Mouse (Mus musculus): Measurements from ENCODE around the gene Snd1.

Snd1 gene

DNA sequence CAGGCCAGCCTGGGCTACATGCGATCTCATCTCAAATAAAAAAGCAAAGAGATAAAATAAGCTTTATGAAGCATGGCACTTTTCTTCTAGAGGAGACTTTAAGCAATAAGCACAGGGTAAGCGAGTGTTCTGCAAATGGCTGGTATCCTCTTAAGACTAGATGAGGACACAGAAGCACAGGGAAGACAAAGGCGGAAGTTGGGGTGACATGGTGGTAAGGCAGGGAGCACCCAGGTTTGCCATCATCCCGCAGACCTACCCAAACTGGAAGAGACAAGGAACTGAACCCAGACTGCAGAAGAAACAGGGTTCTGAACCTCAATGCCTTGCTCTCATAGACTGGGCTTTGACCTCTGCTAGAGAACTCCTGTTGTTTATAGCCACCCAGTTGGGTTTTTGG lies 119.8 kb downstream of the Snd1 start:
- DNase-seq (ENCODE audit: low spot score): no peak

DNA sequence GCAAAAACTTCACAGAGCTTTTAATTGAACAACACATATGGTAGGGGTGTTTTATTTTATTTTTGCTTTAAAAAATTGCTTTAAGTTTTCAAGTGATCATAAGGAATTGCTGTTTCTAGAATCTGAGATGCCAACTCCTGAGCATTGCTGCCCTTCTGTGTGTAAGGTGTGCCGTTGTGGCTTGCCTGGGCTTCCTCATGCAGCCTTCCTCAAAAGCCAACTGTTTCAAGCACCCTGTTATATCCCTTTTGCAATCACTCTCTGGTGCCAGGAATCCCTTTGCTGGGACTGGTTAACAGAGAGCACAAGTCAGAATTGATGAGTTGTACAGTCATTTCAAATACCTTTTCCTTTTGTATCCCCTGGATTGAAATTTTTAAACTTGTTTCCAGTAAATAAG lies 120.3 kb downstream of the Snd1 start:
- DNase-seq (ENCODE audit: low spot score): no peak

DNA sequence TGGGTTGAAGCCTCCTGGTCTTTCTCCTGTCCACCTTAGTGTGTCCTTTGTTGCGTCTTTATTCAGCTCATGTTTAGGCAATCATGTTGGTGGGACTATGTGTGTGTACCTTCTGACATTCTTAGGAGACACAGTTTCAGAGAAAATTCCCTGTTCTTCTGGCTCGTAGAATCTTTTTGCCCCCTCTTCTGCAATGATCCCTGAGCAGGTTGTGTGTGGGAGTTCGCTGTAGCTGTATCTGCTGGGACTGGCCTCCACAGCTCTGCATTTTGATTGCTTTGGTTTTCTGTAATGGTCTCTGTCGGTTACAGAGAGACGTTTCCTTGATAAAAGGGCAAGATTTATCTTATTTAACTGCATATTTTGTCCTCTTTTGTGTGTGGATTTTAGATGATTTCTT lies 122.3 kb downstream of the Snd1 start:
- no peak for DNase-seq (ENCODE audit: low spot score)

DNA sequence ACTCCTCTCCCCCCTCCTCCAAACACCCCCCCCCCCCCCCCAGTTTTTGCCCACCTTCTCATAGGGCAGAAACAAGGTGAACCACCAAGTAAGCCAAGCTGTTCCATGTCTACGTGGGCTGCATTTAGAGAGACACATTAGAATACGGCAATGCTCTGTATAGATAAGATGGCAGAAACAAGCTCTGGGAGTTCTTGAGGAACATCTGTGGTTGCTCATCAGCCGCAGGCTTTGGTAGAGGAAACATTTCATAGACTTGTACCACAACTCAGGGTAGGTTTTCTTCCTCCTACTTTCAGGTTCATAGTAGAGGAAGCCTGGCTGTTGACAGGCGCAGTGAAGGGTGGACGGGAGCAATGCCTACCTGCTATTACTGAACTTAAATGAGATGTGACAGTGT lies 124.2 kb downstream of the Snd1 start:
- DNase-seq (ENCODE audit: low spot score): no peak

DNA sequence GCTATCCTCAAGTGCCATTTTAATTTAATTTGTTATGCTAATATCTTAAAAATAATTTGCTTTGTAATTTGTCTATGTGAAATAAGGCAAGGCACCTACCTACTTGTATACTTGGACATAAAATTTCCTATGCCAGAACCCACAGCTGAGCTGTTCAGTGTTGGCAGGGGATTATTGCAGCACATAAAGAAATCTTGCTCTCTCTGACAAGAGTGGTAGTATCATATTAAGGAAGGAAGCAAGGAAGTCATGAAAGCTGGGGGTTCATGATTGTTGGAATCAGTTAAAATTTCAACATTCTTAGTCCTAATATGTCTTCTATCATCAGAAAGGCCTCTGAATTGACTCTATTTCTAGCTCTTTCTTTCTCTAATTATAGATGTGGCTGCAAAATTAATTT lies 125.5 kb downstream of the Snd1 start:
- DNase-seq (ENCODE audit: low spot score): no peak

DNA sequence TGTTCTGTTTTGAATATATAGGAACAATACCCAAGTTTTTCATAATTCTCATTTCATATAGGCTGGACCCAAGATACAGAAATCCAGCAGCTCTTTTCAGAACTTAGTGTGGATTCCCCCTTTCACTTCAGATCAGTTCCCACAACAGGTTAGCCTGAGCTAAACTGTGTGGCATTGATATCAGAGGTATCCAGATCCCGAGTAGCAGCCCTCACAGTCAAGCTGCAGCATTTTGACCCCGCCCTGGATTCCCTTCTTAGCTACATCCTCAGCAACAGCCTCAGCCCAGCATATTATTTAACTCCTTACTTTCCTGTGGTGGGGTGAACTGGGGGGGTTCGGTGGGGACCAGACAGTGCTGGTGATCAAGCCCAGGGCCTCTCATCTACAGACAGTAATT lies 128.5 kb downstream of the Snd1 start:
- DNase-seq (ENCODE audit: low spot score): no peak

DNA sequence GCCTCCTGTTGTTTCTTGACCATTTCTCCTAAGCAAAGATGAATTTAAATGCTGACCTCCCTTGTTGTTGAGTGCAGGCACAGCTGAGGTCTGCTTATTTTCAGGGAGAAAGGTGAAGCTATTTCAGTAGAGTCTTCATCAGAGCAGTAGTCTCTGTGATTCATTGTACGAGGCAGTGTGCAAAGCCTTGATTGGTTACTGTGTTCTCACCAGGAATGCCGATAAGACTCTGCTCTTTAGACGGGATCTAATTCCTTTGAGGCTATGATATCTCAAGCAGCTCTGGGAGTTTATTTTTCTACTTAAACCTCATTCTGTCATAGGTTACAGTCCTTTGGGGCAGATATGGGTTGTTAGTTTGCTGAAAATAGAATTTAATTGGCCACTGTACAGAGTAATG lies 128.9 kb downstream of the Snd1 start:
- no peak for DNase-seq (ENCODE audit: low spot score)

DNA sequence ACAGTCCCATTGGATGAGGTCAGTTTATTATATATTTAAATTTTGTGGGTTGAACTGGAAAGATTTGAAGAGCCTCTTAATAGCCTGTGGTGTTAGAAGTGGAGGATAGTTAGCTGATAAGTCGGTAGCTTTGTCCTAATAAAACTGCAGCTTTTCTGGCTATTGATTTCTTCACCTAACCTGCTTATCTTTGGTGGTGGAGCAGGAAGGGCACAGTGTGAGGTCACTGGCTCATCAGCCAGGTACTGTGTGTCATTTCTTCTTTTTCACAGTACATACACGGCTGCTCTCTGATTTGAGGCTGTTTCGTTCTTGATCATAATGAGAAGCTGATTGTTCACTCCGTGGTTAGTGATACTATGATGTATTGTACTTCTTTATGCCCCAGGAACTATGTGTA lies 134.4 kb downstream of the Snd1 start:
- no peak for DNase-seq (ENCODE audit: low spot score)

DNA sequence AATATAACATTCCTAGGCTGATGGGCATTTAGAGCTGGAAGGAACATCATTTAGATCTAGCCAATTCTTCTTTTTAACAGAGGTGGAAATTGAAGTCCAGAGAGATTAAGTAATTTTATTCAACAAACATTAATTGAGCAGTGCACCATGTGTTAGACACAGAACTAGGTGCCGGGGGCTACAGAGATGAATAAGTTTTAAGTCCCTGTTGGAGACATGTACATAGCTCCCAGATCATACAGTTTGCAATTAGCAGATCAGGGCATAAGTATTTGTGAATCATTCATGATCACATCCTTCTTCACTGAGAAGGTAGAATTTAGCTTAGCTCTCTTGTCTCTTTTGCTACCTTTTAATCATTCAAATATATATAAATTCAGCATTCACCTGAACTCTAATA lies 135.2 kb downstream of the Snd1 start:
- no peak for DNase-seq (ENCODE audit: low spot score)

DNA sequence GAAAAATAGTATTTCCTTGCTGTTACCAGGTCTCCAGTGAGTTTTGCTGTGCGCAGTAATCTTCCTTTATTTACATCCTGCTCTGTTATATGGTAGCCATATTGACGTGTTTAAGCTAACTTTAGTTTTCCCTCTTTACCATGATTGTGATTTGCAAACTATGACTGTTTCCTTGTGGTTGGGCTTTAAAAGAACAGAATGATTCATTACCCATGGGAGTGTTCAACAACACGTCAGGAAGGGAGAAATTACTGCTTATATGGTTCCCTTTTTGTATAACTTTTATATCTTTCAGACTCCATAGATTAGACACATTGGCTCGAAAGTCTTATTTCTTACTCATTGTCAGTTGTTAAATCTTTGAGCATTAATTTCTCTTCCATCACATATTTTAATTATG lies 138.5 kb downstream of the Snd1 start:
- no peak for DNase-seq (ENCODE audit: low spot score)

DNA sequence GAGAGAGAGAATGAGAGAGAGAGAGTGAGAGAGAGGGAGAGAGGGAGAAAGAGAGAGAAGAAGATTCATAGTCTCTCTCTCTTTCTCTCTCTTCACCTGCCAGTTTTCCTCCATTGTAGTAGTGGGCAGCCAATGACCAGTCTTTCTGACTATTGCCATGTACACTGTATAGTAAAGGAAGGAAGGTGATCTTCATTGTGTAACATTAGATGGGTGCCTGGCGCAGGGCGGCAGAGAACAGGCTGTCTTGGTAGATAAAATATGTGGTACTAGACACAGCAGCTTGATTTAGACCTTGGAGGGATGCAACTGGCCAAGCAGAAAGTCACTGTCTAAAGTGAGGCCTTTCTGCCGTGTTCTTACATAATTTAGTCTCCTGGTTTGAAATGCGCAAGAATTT lies 139.9 kb downstream of the Snd1 start:
- no peak for DNase-seq (ENCODE audit: low spot score)

DNA sequence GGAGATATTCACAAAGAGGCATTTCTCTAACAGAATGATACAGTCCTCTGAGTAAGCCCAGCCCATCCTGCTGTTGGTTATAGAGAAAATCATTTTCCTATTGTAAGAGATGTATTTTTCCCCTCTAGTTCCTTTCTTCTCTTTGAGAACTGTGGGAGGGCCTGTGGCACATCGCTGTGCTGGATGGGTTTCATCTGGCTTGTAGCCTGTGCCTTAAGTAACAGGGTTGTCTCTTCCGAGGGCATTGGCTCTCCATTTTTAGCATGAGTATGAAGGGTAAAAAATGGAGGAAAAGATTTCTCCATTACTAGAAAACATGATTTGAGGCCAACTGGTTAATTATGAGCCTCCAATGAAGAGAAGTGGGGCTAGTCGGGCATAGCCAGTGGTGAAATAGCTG lies 140.5 kb downstream of the Snd1 start:
- DNase-seq (ENCODE audit: low spot score): no peak

DNA sequence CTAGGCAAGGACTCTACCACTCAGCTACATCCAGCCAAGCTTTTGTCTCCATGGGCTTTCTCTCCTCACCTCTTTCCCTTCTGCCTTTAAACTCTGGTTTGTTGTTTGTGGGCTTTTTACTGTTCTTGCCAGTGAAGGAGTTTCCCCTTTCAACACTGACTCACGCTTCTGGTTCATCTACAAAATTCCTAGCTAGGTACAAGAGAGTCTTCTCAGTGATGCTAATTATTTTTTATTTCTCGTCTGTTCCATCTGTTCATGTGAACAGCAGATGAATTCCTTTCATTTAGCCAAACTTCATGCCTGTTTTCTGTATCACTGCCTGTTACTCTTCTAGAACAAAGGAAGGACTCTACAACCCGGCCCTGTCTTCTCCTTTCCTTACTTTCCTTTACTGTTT lies 141.0 kb downstream of the Snd1 start:
- no peak for DNase-seq (ENCODE audit: low spot score)

DNA sequence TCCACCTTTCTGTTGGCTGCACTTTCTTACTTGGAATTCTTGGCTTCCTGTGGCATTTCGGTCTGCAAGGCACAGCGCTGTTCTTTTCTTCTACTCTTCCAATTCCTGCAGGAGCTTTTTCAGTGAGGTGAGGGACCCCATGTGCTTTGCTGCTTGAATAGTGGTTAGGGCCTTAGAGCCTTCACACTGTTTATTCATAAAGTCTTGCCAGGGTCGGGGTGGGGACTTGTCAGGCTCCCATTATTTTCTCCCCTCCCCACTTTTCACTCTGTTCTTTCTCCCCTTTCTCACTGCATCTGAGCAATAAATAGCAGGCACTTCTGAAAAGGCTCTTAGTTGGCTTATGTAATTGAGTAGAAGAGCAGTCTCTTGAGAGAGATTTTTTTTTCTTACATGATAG lies 143.4 kb downstream of the Snd1 start:
- no peak for DNase-seq (ENCODE audit: low spot score)

DNA sequence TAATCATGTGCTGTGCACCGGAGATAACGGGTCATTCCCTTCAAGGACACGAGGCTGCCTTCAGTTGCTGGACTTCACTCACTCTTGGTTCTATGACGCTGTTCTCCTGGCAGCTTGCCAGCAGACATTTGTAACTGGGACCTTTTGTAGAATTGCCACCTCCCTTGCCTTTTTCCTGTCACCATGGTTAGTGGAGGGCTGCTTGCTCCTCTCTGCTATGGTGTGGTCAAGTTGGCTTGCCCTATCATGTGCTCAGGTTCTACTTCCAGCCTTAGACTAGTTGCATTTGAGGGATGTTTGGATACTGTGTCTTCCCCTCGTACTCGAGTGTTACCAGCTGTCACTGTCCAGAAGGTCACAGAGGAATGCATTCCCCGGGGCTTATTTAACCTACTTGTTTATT lies 143.8 kb downstream of the Snd1 start:
- no peak for DNase-seq (ENCODE audit: low spot score)

DNA sequence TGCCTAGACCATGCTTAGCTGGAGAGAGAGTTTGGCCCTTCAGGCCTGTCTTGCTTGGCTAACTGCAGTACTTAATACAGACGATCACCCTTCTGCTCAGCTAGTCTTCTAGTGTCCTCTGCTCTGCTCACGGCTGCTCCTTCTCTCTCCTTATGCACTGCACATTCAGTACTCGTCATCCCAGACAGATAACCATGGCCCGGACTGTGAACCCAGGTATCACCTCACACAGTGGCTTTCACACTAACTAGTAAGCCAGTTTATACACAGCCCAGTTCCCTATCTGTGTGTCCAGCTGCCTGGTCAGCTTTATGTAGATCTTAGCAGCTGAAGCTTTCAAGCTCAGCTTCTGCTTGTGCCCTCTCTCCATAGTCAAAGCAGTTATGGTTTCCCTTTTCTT lies 146.5 kb downstream of the Snd1 start:
- DNase-seq (ENCODE audit: low spot score): no peak

DNA sequence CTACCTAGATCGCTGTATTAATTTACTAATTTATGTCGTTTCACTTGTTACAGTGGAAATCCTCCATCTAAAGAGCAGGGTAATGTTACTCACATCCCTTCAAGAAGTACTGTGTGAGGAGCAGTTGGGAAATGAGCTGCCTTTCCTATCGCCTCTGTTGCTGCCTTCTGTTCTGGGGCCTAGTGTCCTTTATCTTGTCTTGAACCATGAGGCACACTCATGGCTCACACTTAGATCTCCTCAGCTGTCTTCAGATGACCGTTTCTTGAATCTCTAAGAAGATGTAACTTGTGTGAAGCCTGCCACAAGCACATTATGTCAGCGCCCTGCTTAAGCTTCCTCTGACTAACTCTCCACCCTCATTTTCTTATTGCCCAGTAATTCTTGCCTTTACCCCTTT lies 147.0 kb downstream of the Snd1 start:
- DNase-seq (ENCODE audit: low spot score): no peak

DNA sequence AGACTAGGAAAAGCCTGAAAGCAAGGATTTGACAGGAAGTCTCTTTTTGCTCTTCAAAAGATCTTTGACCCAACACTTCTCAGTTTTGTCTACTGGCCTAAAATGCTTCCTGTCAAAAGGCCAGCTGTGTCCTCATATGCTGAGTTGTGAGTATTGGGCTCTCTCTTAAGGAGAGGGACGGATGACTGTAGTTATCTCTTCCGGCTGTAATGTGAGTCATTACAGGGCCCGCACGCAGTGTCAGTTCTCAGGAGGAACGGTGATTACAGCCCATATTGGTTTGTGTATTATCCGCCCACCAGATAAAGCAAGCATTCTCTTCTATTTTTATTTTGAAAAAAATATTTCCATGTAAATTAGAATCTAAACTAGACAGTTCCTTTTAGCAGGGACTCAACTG lies 147.6 kb downstream of the Snd1 start:
- no peak for DNase-seq (ENCODE audit: low spot score)

DNA sequence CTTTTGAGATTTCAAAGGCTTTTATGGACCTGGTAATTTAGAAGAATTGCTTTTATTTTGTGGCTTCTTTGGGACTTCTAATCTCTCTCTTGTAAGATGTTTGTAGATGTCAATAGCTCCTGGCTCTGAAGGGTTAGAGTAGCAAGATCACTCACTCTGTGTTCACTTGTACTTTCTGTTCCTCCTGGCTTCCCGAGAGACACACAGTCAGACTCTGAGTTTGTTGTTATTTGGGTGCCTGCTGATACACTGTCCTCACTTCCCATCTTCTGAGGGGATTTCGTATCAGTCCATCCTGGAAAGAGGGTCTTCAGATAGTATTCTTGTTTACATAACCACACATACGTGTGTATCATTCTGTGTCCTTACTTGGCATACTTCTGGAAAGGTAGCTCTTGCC lies 148.0 kb downstream of the Snd1 start:
- DNase-seq (ENCODE audit: low spot score): no peak

DNA sequence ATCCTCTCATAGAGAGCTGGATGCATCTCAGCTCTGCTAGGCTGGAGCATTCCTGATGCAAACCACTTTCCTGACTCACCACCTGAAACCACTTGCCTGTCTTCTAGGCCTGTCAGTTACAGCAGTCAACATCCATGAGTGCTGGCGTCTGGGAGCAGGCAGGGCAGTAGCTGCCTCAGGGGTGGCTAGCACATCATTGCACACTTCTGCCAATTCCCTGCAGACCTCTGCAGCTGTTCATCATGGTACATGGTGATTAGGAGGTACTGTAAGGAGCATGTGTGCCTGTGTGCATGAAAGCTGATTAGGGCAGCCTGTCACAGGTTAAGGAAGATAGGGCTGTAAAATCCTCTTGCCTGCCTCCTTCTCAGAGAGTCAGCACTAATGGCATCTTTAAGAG lies 153.5 kb downstream of the Snd1 start:
- DNase-seq (ENCODE audit: low spot score): no peak

DNA sequence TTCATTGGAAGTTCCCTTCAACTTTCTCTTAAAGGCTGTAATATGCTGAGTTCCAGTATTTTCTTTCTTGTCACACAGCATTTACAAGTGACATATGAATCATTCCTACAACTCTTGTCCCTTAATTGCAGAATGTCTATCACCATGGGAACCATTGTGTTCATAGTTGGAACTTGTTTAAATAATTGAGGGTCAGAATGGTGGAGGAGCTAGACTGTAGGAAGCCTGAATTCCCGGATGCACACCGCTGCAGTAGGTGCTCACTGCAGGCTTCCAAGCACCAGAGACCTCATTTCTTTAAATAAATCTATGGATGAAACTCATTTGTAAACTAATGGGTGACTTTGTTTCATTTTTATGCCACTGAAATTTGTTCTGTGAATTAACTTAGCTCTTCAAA lies 154.9 kb downstream of the Snd1 start:
- DNase-seq (ENCODE audit: low spot score): no peak

DNA sequence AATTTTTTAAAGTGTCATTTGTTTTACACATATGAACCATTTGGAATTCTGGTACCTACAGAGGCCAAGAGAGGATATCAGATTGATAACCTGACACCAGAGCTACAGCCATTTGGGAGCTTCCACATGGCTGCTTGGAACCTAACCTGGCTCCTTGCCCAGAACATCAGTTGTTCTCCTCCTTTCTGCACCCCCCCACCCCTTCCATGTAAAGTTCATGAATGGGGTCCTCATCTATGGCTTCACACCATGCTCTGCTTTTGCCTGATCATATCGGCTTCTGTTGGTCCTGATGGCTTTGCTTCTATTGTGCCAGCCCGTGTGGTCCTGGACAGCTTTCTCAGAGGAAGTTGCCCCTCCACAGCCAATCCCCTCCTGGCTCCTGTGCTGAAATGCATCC lies 156.0 kb downstream of the Snd1 start:
- no peak for DNase-seq (ENCODE audit: low spot score)

DNA sequence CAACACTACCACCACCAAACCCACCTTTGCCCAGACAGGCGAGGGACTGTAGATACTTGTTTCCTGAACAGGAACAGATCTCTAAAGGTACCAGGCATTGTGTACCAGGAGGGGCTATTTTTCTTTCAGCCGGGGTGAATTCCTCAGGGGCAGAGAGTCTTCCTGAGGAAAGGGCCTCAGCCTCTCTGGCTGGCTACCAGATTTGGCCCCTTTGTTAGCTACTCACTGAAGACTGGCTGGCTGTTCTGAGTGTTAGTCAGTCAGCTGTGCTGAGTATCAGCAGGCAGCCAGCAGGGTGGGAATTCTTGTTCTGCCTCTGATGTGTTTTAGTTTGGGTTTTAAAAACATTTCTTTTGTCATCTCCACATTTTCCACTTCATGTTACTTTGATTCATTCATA lies 158.2 kb downstream of the Snd1 start:
- no peak for DNase-seq (ENCODE audit: low spot score)

DNA sequence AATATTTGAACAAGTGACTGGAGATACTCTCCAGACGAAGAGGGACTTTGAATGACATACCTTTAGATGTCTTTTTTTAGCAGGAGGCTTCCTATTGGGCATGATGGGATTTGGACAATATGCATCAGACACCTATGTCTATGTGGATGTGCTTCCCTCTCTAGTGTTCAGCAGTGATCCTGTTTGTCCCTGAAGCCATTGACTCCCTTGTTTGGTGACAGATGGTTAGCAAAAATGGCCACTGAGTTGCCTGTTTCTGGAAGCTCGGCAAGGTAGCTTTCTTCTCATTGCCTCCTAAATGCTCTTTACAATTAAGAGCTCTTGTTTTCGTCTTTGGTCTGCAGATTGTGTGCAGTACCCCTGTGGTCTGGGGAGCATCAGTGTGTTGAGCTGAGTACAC lies 158.7 kb downstream of the Snd1 start:
- no peak for DNase-seq (ENCODE audit: low spot score)

DNA sequence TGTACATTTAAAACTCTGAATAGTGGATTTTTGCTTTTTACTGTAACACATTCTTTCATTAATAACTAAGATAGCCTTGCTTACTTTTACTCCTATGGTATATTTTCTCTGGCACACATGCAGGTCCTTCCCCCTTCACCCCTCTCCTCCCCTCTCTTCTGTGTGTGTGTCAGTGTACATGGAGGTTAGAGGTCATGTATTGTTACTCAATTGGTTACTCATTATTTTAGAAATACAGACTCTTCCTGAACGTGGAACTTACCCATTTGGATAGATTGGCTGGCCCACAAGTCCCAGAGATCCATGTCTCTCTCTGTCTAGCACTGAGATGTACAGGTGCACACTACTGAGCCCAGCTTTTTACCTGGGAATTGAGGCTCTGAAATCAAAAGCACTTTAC lies 160.2 kb downstream of the Snd1 start:
- no peak for DNase-seq (ENCODE audit: low spot score)
